Mouse (Mus musculus) kidney, postnatal 0 days (tissue): Measurements from ENCODE around the gene Ctnnd2. TPM values are rescaled to one million over a fixed set of nuclear protein-coding genes. Genes with fewer than 3 reads are reported as not detected.

Experiments used
- ATAC-seq: fragments of 200-750 bp; cut with Nextera tagmentation; replicated peaks from 2 replicates; pipeline ENCODE4 v1.8.0; 2017; ENCODE audit warnings: low read depth, moderate number of reproducible peaks, moderate TSS enrichment, moderate library complexity; ENCODE audit not compliant: low FRiP score
- DNase-seq: peaks from one replicate; pipeline ENCODE4 v3.0.0-alpha.2; 2016; ENCODE audit warnings: low spot score
- H3K27ac ChIP-seq: fragments of 300-500 bp; sonication (generic); 2 replicates; pipeline ENCODE4 v1.5.1; 2014; ENCODE audit warnings: mild to moderate bottlenecking
- H3K27me3 ChIP-seq: fragments of 300-500 bp; sonication (generic); 2 replicates; pipeline ENCODE4 v1.6.1; 2014; ENCODE audit warnings: low read length, mixed read lengths; ENCODE audit not compliant: insufficient read depth
- H3K36me3 ChIP-seq: fragments of 300-500 bp; sonication (generic); 2 replicates; pipeline ENCODE4 v1.6.1; 2014; ENCODE audit warnings: low read length, mixed read lengths; ENCODE audit not compliant: insufficient read depth
- H3K4me1 ChIP-seq: fragments of 300-500 bp; sonication (generic); replicated peaks from 2 replicates; pipeline ENCODE4 v1.6.1; 2014; ENCODE audit warnings: antibody characterized with exemption, low read length, mixed read lengths; ENCODE audit not compliant: insufficient read depth
- H3K4me2 ChIP-seq: fragments of 300-500 bp; sonication (generic); 2 replicates; pipeline ENCODE4 v1.6.1; 2014; ENCODE audit warnings: mild to moderate bottlenecking, low read length, moderate library complexity, mixed read lengths
- H3K4me3 ChIP-seq: fragments of 300-500 bp; sonication (generic); replicated peaks from 2 replicates; pipeline ENCODE4 v1.5.1; 2014; ENCODE audit warnings: low read depth, low read length
- H3K9ac ChIP-seq: fragments of 300-500 bp; sonication (generic); 2 replicates; pipeline ENCODE4 v1.6.1; 2014; ENCODE audit warnings: low read depth, low read length
- H3K9me3 ChIP-seq: fragments of 300-500 bp; sonication (generic); replicated peaks from 2 replicates; pipeline ENCODE4 v1.6.1; 2016; ENCODE audit warnings: low read length, inconsistent platforms, mixed read lengths
- CTCF ChIP-seq: IDR thresholded peaks from 2 replicates; pipeline ENCODE4 v1.5.1; 2016; ENCODE audit warnings: antibody characterized with exemption, low read depth, mild to moderate bottlenecking, moderate library complexity
- WGBS: fragments of 180-500 bp; shearing (Covaris S2); extraction: QIAGEN DNeasy Blood & Tissue Kit; methylation state at CpG from one replicate; pipeline ENCODE4 v1.1.7; 2014; 5-methylcytosine and 5-hydroxymethylcytosine counted together
- polyA plus RNA-seq: library from polyadenylated mRNA; unstranded; fragments of >200 nt; fragmentation: Nextera tagmentation; extraction: Ambion mirVana; gene quantifications from 2 replicates; pipeline ENCODE4 v1.2.1, GENCODE M21; 2015

Ctnnd2 gene
- polyA plus RNA-seq, 1 experiment from 2014 or later: 2.8 TPM

GRCm38 (mm10) chr15:30776931-30777330 is 604.5 kb downstream of the Ctnnd2 start:
- H3K4me1 ChIP-seq: no peaks in the 10 kb centered on the region
- DNase-seq: no peak
- no peak overlapping the region for H3K9ac ChIP-seq
- no peak for TF ChIP-seq CTCF
- no peak for ATAC-seq
- no peaks in the 10 kb centered on the region for H3K36me3 ChIP-seq
- no peaks in the 10 kb centered on the region for H3K27me3 ChIP-seq
- WGBS: 74% methylated on average over 7 of the region's 7 CpGs
- no peak overlapping the region for H3K4me3 ChIP-seq
- no peaks in the 10 kb centered on the region for H3K9me3 ChIP-seq
- no peak overlapping the region for H3K4me2 ChIP-seq
- no peak overlapping the region for H3K27ac ChIP-seq

- DNase-seq (no peak), ATAC-seq (no peak)
- Histone ChIP-seq H3K9ac (no peak overlapping the region), H3K4me1 (no peaks in the 10 kb centered on the region), H3K4me2 (no peak overlapping the region), H3K27me3 (no peaks in the 10 kb centered on the region), H3K9me3 (no peaks in the 10 kb centered on the region), H3K27ac (no peak overlapping the region), H3K4me3 (no peak overlapping the region), H3K36me3 (no peaks in the 10 kb centered on the region)
- 93% methylated on average over 5 of the region's 5 CpGs for WGBS
- no peak for TF ChIP-seq CTCF
Measured at GRCm38 (mm10) chr15:30777801-30778200, 605.4 kb downstream of the Ctnnd2 start.

- no peaks in the 10 kb centered on the region for H3K27me3 ChIP-seq
- no peak overlapping the region for H3K9ac ChIP-seq
- no peak for TF ChIP-seq CTCF
- DNase-seq (no peak), ATAC-seq (no peak)
- no peaks in the 10 kb centered on the region for H3K4me1 ChIP-seq
- no peak overlapping the region for H3K4me2 ChIP-seq
- no peak overlapping the region for H3K27ac ChIP-seq
- no peaks in the 10 kb centered on the region for H3K9me3 ChIP-seq
- no peaks in the 10 kb centered on the region for H3K36me3 ChIP-seq
- WGBS: 62% methylated on average over 1 of the region's 1 CpGs
- no peak overlapping the region for H3K4me3 ChIP-seq
Measured at GRCm38 (mm10) chr15:30779903-30780302, 607.5 kb downstream of the Ctnnd2 start.

- no peak for TF ChIP-seq CTCF
- ATAC-seq (no peak), DNase-seq (no peak)
- no peak overlapping the region for H3K4me3 ChIP-seq
- H3K36me3 ChIP-seq: no peaks in the 10 kb centered on the region
- H3K4me1 ChIP-seq: no peaks in the 10 kb centered on the region
- H3K27ac ChIP-seq: no peak overlapping the region
- H3K4me2 ChIP-seq: no peak overlapping the region
- H3K27me3 ChIP-seq: no peaks in the 10 kb centered on the region
- H3K9me3 ChIP-seq: no peaks in the 10 kb centered on the region
- no peak overlapping the region for H3K9ac ChIP-seq
Measured at GRCm38 (mm10) chr15:30780977-30781376, 608.6 kb downstream of the Ctnnd2 start.

GRCm38 (mm10) chr15:30785706-30786320 is 613.4 kb downstream of the Ctnnd2 start:
- Histone ChIP-seq H3K27ac (no peak overlapping the region), H3K9ac (no peak overlapping the region), H3K4me3 (no peak overlapping the region), H3K9me3 (no peaks in the 10 kb centered on the region), H3K4me1 (no peaks in the 10 kb centered on the region), H3K4me2 (no peak overlapping the region), H3K36me3 (no peaks in the 10 kb centered on the region), H3K27me3 (no peaks in the 10 kb centered on the region)
- no peak for TF ChIP-seq CTCF
- DNase-seq (no peak), ATAC-seq (no peak)
- WGBS: 85% methylated on average over 5 of the region's 5 CpGs

GRCm38 (mm10) chr15:30793260-30793659 is 620.9 kb downstream of the Ctnnd2 start:
- Histone ChIP-seq H3K27ac (no peak overlapping the region), H3K4me3 (no peak overlapping the region), H3K9me3 (no peaks in the 10 kb centered on the region), H3K9ac (no peak overlapping the region), H3K4me2 (no peak overlapping the region), H3K27me3 (no peaks in the 10 kb centered on the region), H3K36me3 (no peaks in the 10 kb centered on the region), H3K4me1 (no peaks in the 10 kb centered on the region)
- TF ChIP-seq CTCF: no peak
- DNase-seq (no peak), ATAC-seq (no peak)
- WGBS: 80% methylated on average over 3 of the region's 3 CpGs

GRCm38 (mm10) chr15:30795723-30796122 is 623.3 kb downstream of the Ctnnd2 start:
- no peaks in the 10 kb centered on the region for H3K4me1 ChIP-seq
- H3K9me3 ChIP-seq: no peaks in the 10 kb centered on the region
- no peak overlapping the region for H3K27ac ChIP-seq
- no peak overlapping the region for H3K4me2 ChIP-seq
- DNase-seq (no peak), ATAC-seq (no peak)
- H3K9ac ChIP-seq: no peak overlapping the region
- H3K4me3 ChIP-seq: no peak overlapping the region
- WGBS: 79% methylated on average over 3 of the region's 3 CpGs
- H3K27me3 ChIP-seq: no peaks in the 10 kb centered on the region
- no peaks in the 10 kb centered on the region for H3K36me3 ChIP-seq
- TF ChIP-seq CTCF: no peak
